Mouse (Mus musculus) C2C12 (cell line): ENCODE results near the gene Atp6v1a.

Source experiments
- CTCF ChIP-seq: IDR thresholded peaks from one replicate; pipeline ENCODE4 v1.5.1; 2011; ENCODE audit not compliant: control insufficient read depth, insufficient read depth, insufficient read length
- FOSL1 ChIP-seq: IDR thresholded peaks from one replicate; pipeline ENCODE4 v1.8.0; 2011; ENCODE audit warnings: mild to moderate bottlenecking, low read length; ENCODE audit not compliant: poor library complexity, insufficient read depth, severe bottlenecking
- MAX ChIP-seq: IDR thresholded peaks from one replicate; pipeline ENCODE4 v1.6.1; 2011; ENCODE audit warnings: mild to moderate bottlenecking, control low read depth
- MYOD1 ChIP-seq: IDR thresholded peaks from one replicate; pipeline ENCODE4 v1.6.1; 2011; ENCODE audit warnings: low read depth; ENCODE audit not compliant: control insufficient read depth, insufficient read length
- MYOG ChIP-seq: IDR thresholded peaks from one replicate; pipeline ENCODE4 v1.6.1; 2011; ENCODE audit not compliant: control insufficient read depth, insufficient read length; ENCODE audit errors: extremely low read depth
- USF1 ChIP-seq: IDR thresholded peaks from one replicate; pipeline ENCODE4 v1.6.1; 2011; ENCODE audit warnings: low read depth, mild to moderate bottlenecking, control low read depth, moderate library complexity

- TF ChIP-seq MAX (no peak), CTCF (no peak), FOSL1 (no peak), USF1 (no peak), MYOG (no peak), MYOD1 (no peak)
Observed at GRCm38 (mm10) chr16:44039112-44039511, 100.4 kb downstream of the Atp6v1a start.
